Mouse (Mus musculus): ENCODE measurements around the gene Eif2ak2. TPM values are rescaled to one million over a fixed set of nuclear protein-coding genes. Genes with fewer than 3 reads are reported as not detected.

Eif2ak2 gene
- 1 to 10 TPM; 4.1 to 5.9 TPM for total RNA-seq (2021)

DNA sequence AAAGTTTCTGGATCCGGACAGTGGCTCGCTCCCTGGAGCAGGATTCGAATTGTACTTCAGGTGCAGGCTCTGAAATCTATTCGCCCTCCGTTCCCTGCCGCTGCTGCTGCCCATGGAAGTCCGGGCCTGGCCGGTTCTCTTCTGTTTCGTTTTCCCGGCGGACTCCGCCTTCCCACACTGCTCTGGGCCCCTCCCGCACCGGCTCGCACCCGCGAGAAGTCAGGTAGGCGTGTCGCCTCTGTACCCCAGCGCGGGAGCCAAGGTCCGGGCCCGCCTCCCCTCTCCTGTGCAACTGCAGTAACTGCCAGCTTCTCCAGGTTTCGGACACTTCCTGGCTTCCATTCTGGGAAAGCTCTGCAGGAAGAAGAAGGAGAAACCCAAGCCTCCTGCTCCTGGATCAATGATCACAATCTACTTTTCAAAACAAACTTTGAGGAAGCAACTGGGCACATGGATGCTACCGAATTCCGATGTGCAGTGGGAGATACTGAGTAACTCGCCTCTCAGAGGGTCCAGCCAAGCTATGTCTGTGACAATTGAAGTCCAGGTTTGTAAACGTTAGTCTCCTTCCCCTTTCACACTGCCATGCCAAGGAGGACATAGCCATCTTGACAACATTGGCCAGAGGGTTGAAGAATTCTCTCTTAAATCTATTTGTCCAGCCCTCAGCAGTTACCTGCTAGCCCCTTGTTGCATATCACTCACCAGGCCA is at the start of gene Eif2ak2:
TSS of gene Eif2ak2 (minus strand) at position 173 of the 712 bp plus-strand sequence.
- DNase-seq (ENCODE audit: extremely low spot score in 1 of 2, low spot score in 1 of 2) = peak; percentile 17 to 37

DNA sequence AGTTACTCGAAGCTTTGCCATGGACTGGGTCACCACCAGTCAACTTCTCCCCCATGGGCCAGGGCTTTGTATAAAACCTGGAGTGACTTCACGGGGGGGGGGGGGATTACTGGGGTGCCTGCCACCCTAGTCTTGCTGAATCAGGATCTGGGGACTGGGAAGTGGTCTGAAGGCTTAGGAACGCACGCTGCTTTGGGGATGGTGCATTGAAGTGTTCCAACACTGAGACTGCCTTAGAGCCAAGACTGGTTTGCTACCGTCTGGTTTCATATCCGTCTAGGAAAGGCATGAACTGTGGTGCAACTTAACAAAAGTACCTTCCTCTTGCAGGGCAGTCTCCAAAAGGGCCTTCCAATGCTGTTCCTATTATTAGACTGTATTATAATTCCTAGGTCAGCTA is 35.3 kb upstream of the Eif2ak2 start:
- no peak for DNase-seq (ENCODE audit: extremely low spot score in 1 of 2, low spot score in 1 of 2)

- DNase-seq (ENCODE audit: extremely low spot score in 1 of 2, low spot score in 1 of 2) = no peak
Observed at GRCm38 (mm10) chr17:78916899-78917298, 34.5 kb upstream of the Eif2ak2 start.

DNA sequence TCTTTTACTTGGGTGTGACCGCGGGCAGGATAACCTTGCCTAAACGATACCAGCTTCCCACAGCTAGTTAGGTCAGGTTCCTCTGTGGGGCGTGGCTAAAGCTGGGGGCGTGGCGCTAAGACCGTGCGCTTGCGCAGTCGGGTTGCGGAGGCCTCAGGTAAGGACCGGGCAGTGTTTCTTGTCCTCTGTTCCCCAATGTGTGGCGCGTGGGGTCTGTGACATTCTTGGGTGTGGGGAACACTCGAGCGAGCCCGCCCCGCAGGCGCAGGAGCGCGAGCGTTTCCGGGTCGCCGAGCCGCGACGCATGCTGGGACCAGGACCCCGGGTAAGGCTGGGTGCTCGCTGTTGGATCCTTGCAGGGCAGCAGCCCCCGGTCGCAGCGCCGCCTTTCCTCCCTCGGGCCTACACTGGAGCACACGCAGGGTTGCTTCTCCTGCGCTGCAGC is 34.0 kb upstream of the Eif2ak2 start, which contains the start of gene Cebpzos:
TSS of gene Cebpzos (plus strand) at position 132 of the 445 bp plus-strand sequence.
- DNase-seq (ENCODE audit: extremely low spot score in 1 of 2, low spot score in 1 of 2) = peak; percentile 79

- no peak for DNase-seq (ENCODE audit: extremely low spot score in 1 of 2, low spot score in 1 of 2)
Observed at GRCm38 (mm10) chr17:78915772-78916171, 33.4 kb upstream of the Eif2ak2 start.

- no peak for DNase-seq (ENCODE audit: extremely low spot score in 1 of 2, low spot score in 1 of 2)
Observed at GRCm38 (mm10) chr17:78913921-78914320, 31.5 kb upstream of the Eif2ak2 start.

DNA sequence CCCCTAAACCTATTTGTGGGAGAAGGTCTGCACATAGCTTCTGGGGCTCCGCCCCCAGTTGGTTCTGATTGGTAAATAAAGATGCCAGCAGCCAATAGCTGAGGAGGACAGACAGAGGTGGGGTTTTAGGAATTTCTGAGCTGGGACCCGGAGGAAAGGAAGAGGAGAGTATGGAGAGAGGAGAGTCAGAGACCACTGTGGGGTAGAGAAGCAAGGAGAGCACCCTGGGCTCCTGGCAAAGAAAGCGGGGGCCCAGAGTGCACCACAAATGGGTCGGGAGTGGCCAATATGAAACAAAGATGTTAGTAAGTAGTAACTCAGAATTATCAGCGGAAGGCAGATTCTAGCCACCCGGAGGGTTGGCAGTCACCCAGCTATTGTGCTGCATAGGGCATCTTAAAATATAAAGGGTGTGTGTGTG is 30.5 kb upstream of the Eif2ak2 start:
- DNase-seq (ENCODE audit: extremely low spot score in 1 of 2, low spot score in 1 of 2) = no peak

- DNase-seq (ENCODE audit: extremely low spot score in 1 of 2, low spot score in 1 of 2) = no peak
Observed at GRCm38 (mm10) chr17:78909374-78909773, 27.0 kb upstream of the Eif2ak2 start.

GRCm38 (mm10) chr17:78906892-78907291 is 24.5 kb upstream of the Eif2ak2 start, which contains the start of gene Sult6b1:
TSS of gene Sult6b1 (minus strand) at chr17:78906992.
- no peak for DNase-seq (ENCODE audit: extremely low spot score in 1 of 2, low spot score in 1 of 2)

GRCm38 (mm10) chr17:78903158-78903557 is 20.8 kb upstream of the Eif2ak2 start:
- no peak for DNase-seq (ENCODE audit: extremely low spot score in 1 of 2, low spot score in 1 of 2)

DNA sequence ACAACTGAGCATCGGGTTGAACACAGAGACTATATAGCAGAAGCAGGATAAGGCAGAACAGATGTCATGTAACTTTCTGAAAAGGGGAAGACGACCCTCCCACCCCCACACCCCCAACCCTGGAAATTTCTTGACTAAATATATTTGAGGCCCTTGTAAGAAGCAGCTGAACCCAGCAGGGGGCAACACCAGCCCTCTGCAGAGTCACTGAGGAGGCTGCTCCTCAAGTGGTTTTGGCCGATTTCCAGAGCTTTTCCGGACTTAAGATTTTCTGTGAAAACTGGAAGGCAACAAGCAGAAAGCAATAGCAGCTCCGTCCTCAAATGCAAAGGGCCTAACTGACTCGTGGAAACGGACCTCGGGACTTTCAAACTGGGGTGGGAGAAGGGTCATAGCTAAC is 13.0 kb upstream of the Eif2ak2 start:
- no peak for DNase-seq (ENCODE audit: extremely low spot score in 1 of 2, low spot score in 1 of 2)

GRCm38 (mm10) chr17:78894991-78895390 is 12.6 kb upstream of the Eif2ak2 start:
- DNase-seq (ENCODE audit: extremely low spot score in 1 of 2, low spot score in 1 of 2) = no peak

GRCm38 (mm10) chr17:78891020-78891419 is 8.6 kb upstream of the Eif2ak2 start:
- DNase-seq (ENCODE audit: extremely low spot score in 1 of 2, low spot score in 1 of 2) = no peak

GRCm38 (mm10) chr17:78889184-78889583 is 6.8 kb upstream of the Eif2ak2 start:
- DNase-seq (ENCODE audit: extremely low spot score in 1 of 2, low spot score in 1 of 2) = no peak

DNA sequence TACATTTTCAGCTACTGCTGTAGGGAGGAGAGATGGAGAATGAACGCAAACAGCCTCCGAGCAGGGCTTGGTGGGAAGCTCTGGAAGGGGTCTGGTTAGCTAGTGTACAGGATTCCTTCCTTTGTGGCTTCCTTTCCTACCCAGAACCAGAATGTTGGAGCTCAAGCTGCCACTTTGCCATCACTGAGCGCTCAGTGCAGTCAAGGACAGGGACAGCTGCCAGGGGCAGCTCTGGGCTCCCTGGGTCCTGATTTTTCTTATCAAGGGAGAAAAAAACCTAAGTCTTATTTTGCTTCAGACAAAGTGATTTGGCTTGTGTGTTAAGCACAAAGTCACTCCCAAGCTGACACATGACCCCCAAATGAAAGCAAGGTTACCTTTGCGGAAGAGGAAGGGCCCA is 6.2 kb upstream of the Eif2ak2 start:
- DNase-seq (ENCODE audit: extremely low spot score in 1 of 2, low spot score in 1 of 2) = no peak

GRCm38 (mm10) chr17:78885286-78886065 is 3.1 kb upstream of the Eif2ak2 start:
- no peak for DNase-seq (ENCODE audit: extremely low spot score in 1 of 2, low spot score in 1 of 2)

DNA sequence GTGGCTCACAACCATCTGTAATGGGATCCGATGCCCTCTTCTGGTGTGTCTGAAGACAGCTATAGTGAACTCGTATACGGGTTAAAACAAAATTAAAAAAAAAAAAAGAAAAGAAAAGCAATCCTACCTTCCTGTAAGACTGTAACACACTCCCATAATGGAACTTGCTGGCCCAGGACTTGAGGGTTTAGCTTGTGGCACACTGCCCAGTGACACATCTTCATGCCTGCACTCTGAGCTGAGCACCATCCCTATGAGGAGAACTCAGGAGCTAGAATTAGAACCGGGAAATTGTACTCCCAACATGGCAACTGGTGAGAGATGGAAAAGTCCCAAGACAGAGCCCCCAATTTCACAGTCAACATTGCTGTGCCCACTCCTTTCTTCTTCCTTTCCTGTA is 918 bp upstream of the Eif2ak2 start:
- no peak for DNase-seq (ENCODE audit: extremely low spot score in 1 of 2, low spot score in 1 of 2)

DNA sequence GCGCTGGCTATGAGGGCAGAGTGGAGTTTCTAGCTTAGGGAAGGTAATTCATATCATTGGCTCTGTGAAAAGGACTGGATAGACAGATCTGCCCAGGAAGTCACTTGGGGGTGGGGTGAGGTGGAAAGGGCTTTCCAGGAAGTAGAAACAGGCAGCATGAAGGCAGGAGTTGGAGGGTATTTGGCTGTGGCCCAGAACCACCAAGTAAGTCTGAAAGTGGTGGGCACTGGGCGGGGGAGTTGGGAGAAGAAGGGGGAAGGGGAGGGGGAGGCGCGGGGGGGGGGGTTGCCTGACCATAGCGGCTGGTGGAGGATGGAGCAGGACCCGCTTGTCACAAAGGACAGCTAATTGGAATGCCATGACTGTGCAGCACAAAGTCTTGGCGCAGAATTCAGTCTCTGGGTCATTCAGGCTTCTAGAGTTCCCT is 482 bp downstream of the Eif2ak2 start:
- DNase-seq (ENCODE audit: extremely low spot score in 1 of 2, low spot score in 1 of 2) = no peak

- DNase-seq (ENCODE audit: extremely low spot score in 1 of 2, low spot score in 1 of 2) = no peak
Observed at GRCm38 (mm10) chr17:78873886-78874285, 8.5 kb downstream of the Eif2ak2 start.

DNA sequence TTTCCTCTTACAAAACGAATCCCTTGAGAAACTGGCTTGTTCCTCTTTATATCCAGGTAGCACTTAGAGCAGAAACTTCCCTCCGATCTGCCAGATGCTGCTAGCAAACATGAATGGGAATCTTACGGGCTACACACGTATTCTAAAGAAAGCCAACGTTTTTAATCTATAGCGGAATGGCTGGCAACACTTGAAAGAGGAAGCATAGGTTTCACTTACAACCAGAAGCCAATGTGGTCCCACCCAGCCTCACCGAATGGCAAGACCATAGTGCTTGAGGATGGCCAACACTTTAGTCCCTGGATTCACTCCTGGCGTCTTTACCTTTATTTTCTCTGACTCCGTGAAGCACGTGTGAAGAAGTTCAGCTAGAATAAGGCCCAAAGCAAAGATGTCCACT is 26.1 kb downstream of the Eif2ak2 start:
- DNase-seq (ENCODE audit: extremely low spot score in 1 of 2, low spot score in 1 of 2) = no peak

GRCm38 (mm10) chr17:78842271-78842928 is 40.0 kb downstream of the Eif2ak2 start:
- DNase-seq (ENCODE audit: extremely low spot score in 1 of 2, low spot score in 1 of 2) = no peak
